Mouse (Mus musculus) stomach, embryonic 15.5 days (tissue): Measurements from ENCODE around the gene Psmd6. TPM values are rescaled to one million over a fixed set of nuclear protein-coding genes. Genes with fewer than 3 reads are reported as not detected.

Experiments
- polyA plus RNA-seq: library from polyadenylated mRNA; unstranded; fragments of >200 nt; fragmentation: Nextera tagmentation; extraction: Ambion mirVana; gene quantifications from 2 replicates; pipeline ENCODE4 v1.2.1, GENCODE M21; 2015

The Psmd6 gene
- polyA plus RNA-seq, 1 experiment from 2014 or later = 222 TPM

Other genes starting within 250 kb of the Psmd6 start
- gene Gm281, start 206.5 kb downstream of the Psmd6 start, polyA plus RNA-seq = not detected in 2 replicates
- 4.6 and 4.8 TPM in 2 replicates for gene Atxn7, start 159.5 kb downstream of the Psmd6 start, polyA plus RNA-seq
- gene Thoc7, start 159.1 kb downstream of the Psmd6 start, polyA plus RNA-seq = 191 and 213 TPM in 2 replicates
- gene Olfr720, start 65.9 kb upstream of the Psmd6 start, polyA plus RNA-seq = not detected in 2 replicates
- gene Olfr31, start 201.8 kb upstream of the Psmd6 start, polyA plus RNA-seq = not detected in 2 replicates
- gene Il3ra, start 225.3 kb upstream of the Psmd6 start, polyA plus RNA-seq = 5.9 and 8.0 TPM in 2 replicates